Mouse (Mus musculus) adrenal gland, postnatal 4 days (tissue): ENCODE measurements around the gene Erp27. TPM values are rescaled to one million over a fixed set of nuclear protein-coding genes. Genes with fewer than 3 reads are reported as not detected.
"Not testable (repeated sequence)": the region's sequence is repeated elsewhere in the genome, so short reads cannot be mapped to it uniquely, and the experiment has no call there.

ENCODE experiments used
- DNase-seq, 2 experiments: peaks; one replicate each; pipeline ENCODE4 v3.0.0; 2021 to 2022; ENCODE audit warnings: low spot score in 2 of 2, mixed read lengths in 2 of 2
- long read RNA-seq, 2 experiments: library from polyadenylated mRNA; stranded (forward); transcript quantifications; one replicate each; pipeline ENCODE4 v2.0.0; 2021
- total RNA-seq, 2 experiments: library from RNA; stranded (reverse); gene quantifications; 2 replicates each; pipeline ENCODE4 v1.2.3; 2021

Erp27 gene
- 10 to 100 TPM in 1 of 2 experiments, under 1 TPM in 1; 0.40 to 13.6 TPM for total RNA-seq
- long read RNA-seq, experiment 1: 0 reads
- long read RNA-seq, experiment 2, partial matches to known transcripts: 0 of 2 reads
- long read RNA-seq, experiment 2, other reads (novel, unspliced or antisense): 0 of 2 reads

DNA sequence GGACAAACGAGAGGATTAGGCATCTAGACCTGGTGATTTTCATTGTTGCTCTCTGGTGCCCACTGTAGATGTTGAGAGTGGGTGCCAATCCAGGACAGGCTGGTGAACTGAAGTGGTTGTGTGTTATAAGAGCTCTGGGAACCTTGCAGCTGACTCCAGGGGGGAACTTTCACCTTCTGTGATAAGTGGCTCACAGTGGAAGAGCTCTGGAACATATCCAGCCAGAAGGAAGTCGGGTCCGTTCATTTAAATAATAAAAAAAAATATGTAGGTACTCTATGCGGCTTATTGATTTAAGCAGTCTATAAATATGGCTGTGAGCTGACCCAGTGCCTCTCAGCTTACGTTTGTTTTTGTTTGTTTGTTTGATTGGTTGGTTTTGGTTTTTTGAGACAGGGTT is at the start of gene Erp27:
Gene Erp27 (minus strand): TSS at position 101 of the 400 bp plus-strand sequence.
- no peak for DNase-seq

DNA sequence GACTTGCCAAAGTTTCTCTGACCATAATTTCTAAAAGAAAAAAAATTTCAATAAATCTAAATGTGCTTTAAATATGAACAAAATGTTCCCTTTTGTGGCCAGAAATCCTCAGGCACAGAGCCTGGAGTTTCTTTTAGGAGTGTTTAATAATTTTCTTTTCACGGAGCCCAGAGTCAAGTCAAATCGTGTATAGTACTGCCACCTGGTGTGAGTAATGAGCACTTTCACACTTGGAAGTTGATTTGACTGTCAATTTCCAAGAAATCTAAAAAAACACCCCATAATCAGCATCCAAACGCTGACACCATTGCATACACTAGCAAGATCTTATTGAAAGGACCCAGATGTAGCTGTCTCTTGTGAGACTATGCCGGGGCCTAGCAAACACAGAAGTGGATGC is 46.9 kb upstream of the Erp27 start:
- not testable (repeated sequence) for DNase-seq

DNA sequence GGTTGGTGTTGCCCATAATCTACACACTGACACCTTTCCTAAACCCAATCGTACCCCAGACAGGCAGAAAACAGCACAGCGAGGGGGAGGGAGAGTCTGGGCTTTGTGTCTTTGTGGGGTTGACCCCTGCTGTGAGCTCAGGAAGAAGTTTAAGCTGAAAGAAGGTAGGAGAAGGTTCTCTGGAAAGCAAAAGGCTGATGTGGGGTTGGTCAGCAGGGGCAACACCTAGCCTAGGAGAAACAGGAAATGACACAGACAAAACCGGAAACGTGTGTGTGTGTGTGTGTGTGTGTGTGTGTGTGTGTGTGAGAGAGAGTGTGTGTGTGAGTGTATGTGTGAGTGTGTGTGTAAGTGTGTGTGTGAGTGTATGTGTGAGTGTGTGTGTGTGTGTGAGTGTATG is 45.5 kb upstream of the Erp27 start:
- no peak for DNase-seq

DNA sequence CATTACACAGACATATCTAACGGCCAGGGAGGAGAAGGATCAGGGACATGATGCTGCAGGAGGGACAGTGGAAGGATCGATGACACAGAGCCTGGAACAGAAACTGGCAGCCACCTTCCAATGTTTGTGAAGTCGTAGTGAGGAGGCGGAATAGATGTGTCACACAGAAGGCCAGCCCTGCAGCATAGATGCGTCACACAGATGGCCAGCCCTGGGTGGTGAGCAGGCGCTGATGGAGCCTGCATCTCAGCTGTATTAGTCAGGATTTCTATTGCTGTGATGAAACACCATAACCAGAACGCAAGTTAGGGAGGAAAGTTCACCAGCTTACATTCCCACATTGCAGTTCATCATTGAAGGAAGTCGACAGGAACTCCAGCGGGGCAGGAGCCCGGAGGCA is 43.9 kb upstream of the Erp27 start:
- no peak for DNase-seq

DNA sequence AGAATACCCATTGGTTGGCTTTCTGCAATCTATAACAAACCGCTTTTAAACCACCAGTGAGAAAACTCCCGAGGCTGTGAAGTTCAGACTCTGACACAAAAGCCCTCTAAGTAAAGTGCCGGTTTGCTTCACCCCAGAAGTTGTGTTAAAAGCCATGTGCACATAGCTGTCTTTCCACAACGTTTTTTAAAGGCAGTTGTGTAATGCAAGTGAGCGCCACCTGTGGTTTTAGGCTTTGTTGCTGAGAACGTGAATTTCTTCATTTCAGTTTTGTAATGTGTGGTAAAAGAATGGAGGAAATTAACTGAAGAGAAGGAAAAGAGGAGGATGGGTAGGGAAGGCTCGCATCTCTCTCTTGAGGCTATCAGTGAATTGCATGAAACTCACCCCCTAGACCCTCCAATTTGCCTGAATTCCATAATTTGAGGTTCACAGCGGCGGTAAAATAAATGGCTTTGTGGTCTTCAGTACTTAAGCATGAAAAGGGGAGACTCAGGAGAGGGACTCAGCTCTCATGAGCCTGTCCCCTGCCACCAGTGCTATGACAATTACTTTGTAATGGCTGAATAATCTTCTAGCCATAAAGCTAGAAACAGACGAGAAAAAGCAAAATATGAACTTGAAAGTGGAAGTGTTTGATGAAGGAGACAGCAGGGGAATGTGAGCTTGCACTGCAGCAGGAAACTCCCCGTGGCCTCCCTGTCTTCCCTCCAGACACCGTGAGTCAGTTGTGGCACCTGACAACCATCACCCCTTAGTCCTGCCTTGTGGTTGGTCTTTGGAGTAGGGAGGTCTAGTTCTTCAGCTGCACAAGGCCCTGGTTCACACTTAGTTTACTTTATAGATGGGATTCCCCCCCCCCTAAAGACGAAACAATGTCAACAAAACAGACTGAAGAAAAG is 42.9 kb upstream of the Erp27 start:
- no peak for DNase-seq

DNA sequence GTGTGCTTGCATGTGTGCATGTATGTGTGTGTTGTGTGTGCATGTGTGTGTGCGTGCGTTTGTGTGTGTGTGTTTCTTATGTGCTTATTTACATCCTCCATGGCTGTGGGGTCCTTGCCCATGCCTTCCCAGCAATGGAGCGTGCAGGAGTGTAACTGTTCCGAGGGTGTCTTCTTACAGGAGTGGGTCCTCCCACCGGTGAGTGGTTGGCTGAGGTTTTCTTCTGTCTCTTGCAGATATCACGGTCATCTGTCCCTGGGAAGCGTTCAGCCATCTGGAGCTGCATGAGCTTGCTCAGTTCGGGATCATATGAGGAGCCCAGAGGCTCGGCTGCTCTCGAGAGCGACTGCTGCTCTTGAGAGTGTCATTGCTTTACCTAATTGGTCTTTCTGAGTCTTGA is 41.0 kb upstream of the Erp27 start:
- DNase-seq: no peak

DNA sequence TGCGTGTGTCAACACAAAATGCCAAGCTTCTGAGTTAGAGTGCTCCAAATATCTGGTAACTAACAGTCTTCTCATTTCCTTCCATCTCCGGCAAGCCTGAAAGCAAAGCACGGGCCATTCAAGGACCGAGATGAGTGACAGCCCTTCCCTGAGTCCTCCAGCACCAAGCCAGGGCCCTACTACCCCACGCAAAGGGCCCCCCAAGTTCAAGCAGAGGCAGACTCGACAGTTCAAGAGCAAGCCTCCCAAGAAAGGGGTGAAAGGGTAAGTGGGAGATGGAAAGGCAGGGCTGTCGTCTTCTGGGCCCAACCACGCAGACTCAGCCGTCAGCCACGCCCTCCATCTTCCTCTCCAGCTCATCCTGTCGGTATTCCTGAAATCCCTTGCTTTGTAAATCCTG is 37.2 kb upstream of the Erp27 start:
- DNase-seq: no peak

DNA sequence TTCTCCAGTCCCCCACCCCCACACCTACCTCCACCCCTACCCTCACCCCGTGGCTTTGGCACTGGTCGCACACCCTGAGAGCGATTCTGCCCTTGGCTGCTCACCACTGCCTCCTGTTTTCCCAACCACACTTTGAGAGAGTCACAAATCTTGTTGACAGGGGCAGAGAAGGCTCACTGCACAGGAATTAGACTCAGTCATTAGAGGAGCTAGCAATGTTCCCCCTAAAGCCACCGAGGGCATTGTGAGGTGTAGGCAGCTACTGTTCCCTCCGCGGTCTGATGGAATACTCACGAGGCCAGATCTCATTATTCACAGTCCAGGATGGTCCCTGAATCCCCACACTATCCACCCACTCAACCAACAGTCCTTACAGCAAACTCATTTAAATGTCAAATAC is 35.1 kb upstream of the Erp27 start:
- no peak for DNase-seq

DNA sequence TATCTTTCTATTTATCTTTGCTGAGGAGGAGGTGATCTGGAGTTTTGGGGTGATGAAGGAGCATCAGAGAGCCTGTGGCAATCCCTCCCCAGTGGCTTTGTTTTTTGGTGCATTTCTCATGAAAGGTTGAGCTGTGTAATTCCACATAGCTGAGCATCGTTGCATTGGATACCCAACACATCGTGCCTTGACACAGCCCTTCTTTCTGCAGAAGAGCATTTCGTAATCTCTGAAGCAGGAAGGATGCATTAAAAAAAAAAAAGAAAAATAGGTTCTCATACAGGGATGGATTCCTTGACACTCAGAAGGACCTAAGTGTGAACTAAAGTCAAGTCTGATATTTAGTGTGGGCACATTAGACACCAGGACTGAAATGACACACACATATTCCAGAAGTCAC is 33.3 kb upstream of the Erp27 start:
- no peak for DNase-seq

DNA sequence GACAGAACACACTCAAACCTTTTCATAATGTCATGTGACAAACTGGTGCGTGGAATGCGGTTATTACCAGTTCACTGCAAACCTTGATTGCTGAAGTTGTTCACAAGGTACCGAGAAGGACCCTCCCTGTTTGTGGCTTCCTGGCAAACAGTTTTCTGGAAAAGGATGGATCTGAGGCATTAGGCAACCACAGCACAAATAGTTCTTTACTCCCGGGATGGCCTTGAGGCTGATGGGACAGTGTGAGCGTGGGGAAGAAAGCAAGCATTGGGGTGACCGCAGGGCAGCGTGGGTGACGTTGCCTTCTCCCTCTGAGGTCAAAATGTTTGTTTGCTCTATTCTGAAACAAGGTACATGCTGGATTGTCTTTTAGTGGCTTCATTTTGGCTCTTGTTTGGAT is 32.7 kb upstream of the Erp27 start:
- no peak for DNase-seq

DNA sequence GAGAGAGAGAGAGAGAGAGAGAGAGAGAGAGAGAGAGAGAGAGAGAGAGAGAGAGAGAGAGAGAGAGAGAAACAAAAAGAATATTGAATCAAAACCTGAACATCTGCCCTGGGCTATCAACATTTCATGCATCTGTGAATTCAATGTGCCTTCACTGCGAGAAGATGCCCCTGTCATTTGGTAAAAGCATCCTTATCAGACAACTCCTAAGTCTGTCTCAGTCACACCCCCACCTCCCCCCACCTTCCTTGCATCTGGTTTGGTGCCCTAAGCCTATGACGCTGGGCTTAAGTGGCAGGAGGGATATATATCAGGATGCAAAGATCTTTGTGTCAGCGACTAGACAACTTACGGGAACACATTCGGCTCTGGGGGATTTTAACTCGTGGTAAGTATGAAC is 32.2 kb upstream of the Erp27 start:
- no peak for DNase-seq

DNA sequence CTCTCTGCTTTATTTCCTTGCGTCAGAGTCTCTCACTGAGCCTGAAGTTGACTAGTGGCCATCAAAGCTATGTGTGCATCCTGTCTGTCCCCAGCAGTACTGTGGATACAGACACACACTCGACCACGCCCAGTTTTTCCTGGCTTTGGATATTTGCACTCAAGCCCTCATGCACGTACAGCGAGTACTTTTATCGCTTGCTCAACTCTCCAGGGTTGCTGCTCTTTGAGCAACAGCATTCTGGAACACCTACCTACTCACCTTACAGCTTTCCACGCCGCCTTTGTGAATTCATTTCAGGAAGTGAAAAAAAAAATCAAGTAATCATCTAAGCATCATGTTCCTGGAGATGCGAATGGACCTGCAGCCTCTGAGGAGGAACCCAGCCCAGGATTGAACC is 30.9 kb upstream of the Erp27 start:
- DNase-seq: no peak

DNA sequence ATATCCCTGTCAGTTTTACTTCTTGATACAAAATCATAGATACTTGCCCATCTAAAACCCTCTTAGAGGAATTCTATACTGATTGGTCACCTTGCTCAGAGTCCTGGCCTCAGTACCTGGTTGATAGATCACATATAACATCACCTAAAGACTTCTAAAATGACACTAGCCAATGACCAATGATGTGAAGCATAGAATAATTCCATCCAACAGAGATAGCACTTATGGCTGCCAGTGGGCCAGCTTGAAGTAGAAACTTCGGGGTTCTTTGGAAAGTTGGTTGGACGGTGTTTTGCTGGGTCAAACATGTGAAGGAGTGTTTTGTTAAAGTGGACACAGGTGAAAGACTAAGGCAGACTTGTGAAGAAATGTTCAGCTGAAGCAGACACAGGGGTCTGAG is 28.2 kb upstream of the Erp27 start:
- no peak for DNase-seq

DNA sequence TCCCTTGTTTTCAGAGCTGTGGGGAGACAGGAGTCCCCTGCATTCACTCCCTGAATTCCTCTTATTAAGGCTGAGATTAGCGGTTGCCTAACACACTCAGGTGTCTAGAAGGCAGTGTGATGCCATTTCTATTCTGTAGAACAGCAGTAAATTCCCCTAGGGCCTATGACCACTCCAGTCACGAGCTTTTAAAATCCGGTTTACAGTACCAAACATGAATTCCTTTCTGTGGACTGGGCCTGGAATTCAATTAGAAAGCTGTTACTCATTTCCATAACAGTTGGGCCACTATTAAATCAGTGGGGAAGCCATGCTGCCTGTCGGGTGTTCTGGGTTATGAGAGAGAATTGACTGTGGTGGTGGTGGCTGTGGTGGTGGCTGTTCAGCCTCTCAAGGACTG is 25.7 kb upstream of the Erp27 start:
- no peak for DNase-seq

DNA sequence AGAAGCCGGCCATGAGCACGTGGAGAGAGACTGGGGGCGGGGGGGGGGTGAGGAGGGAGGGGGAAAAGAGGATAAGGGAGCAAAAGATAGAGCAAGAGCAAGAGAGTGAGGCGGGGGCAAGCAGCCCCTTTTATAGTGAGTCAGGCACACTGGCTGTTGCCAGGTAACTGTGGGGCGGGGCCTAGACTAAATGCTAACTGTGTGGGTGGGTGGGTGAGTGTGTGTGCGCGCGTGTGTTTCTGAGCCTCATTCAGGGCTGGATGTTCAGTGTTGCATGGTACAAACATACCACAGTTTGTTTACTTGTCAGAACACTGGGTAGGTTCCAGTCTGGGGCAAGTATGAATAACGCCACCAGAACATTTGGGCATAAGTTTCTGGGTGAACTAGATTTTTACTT is 25.0 kb upstream of the Erp27 start:
- no peak for DNase-seq

DNA sequence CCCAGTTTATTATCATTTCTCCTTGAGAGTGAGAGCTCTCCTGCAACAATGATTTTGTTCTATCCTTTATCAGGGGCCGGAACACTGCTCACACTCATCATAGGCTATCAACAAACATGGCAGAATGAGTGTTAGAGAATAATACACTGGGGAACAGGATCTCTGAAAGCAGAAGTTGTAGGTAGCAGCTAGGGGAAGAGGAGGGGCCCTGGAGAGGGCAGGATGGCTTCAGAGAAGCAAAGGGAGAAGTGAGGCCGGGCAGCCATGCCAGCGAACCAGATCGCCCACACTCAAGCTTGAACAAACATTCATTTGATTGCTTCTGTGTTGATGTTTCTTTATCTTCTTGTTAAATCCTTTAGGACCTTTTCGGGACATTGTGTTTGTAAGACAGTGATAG is 24.3 kb upstream of the Erp27 start:
- DNase-seq: no peak

DNA sequence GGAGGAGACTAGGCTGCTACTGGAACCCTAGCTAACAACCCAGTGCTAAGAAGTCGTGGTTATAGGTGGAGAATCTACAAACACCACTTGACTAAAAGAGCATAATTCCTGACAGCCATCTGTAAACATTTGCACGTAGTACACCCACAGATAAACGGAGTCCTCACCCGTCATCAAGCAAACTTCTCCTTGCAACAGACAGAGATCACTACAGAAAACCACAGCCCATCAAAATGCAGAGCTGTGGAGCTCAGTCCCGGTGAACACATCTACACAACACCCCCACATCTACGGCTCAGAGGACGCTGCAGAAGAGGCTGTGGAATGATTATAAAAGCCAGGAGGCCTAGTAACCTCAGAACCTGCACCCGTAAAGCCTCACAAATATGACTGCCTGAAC is 22.5 kb upstream of the Erp27 start:
- no peak for DNase-seq

DNA sequence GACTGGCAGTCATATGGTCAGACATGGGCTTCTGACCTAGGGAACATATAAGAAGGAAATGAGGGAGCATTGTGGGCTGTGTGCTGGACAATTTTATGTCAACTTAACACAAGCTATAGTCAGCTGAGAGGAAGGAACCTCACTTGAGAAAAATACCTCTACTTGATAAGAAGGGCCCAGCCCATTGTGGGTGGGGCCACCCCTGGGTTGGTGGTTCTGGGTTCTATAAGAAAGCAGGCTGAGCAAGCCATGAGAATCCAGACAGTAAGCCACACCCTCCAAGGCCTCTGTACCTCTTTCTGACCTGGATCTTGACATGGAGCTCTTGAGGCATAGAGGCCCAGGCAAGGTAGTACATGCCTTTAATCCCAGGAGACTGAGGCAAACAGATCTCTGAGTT is 21.4 kb upstream of the Erp27 start:
- no peak for DNase-seq

DNA sequence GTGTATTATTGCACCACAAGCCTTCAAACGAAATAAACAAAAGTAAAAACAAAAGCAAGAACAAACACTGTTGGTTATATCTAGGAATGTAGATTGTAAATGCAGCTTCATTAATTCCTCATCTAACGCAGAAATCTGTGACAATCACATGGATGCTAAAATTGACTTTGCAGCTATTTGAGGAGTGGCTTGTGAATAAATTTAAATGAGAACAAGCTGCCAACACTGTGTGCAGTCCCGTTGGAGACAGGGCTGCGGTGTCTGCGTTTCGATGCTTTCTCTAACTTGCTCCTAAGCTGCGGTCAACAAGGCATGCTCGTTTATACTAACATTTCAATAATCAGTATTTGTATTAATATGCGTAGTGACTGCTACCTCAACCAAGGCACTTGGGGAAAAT is 20.3 kb upstream of the Erp27 start:
- DNase-seq: no peak

DNA sequence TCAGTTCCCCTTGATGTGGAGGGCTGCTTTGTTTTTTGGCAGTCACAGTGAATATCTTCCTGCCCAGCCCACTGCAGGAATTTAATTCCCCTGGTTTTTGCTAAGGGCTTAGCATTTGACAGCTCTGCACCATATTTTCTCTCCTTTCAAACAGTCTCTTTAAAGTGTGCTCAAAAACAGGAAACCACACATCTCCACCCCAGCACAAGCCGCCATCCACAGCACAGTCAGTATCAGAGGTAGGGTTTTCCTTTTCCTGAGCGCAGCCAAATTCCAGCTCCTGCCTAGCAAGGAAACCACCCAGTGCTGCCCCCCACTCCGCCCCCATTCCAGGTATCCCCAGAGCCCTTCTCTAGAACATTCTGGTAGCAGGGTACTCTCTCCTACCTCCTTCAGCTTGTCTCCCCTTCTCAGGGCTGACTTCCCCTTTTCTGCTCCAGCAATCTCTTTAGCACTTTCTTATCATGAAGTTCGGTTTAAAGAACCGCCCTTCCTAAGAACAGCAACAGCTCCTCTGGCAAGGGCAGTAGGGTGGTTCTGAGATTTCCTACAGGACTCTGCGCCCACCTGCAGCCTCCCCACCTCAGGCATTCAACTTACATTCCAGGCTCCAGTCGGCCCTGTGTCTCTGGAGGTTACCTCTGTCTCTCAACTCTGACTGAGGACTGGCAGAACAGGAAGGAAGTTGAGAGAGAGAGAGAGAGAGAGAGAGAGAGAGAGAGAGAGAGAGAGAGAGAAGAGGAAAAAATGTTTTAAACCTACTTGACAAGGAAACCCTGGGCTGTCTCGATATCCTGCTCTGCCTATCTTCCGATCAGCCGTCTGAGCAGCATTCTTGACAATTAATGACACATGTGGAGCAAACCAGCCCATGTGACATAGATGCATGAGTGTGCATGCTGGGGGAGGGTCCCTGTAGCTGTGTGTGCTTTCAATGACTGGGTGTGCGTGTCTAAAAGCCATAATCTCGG is 19.4 kb upstream of the Erp27 start, which contains the start of gene Arhgdib:
Gene Arhgdib (minus strand): TSS at position 849 of the 971 bp plus-strand sequence.
- DNase-seq: no peak

DNA sequence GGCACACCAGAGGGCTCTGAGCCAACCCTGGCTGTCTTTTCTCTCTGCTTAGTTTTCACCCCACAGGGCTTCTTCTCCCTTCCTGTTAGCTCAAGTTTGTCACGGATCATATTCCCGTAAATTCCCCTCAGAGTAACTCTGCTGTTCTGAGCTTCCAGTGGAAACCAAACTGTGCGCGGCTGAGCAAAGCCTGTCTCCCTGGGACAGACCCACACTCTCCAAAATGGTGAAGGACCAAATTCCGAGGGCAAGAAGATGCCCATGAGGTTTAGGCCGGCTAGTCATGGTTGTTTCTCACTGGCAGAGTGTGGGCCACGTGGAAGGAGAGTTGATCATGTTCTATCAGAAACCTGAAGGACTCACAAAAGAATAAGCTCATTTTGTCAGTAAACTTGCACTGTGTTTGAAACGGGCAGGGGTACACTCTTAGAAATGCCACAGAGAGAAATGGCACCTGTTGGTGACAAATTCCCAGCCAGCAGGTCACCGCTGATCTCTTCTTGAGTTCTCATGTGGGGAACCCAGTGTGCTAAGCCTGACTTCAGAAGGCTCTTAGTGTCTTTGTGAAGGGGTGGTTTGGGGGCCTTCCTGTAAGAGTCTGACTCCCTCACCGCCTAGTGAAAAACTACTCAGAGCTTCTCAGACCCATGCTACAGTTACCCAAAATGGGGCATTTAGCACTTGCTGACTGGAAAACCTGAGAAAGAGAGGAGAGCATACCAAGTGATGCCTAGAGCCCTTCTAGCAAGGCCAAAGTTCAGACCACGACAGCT is 18.4 kb upstream of the Erp27 start:
- no peak for DNase-seq
